Mouse (Mus musculus): ENCODE measurements around the gene Tcf19.

Gene Tcf19

DNA sequence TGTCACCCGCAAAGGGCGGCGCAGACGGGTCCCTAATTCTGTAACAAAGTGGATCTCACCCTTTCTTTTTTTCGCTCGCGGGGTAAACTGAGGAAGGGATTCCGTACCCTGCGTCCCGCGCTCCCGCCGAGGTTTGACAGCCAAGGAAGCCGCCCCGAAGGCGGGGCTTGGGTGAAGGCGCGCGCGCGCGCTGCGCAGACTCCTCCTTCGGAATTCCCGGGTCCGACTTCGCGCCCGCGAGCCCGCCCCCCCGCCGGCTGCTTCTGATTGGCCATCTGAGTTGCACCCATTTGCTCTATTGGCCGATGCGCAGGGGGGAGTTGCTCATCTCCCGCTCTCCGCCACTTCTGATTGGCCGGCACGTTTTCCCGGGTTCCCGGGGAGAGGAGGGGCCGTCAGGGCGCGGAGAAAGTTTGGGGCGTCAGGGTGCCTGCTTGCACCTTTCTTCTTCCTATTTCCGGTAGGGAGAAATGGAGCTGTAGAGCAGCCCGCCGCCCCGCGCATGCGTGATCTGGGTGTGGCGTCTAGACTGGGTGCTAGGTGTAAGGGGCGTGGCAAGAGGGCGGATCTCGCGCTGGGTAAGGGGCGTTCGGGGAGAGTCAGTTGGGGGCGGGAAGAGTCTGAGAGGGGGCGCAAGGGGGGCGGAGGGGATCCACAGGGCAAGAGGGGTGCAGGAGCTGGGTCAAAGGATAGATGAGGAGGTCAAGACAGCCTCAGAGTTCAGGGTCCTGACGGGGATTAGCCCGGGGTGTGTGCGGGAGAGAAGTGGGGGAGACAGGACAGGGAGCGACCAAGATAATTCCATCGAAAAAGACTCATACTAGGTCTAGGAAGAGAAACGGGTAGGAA lies at the start of gene Tcf19, which contains the start of gene Cchcr1:
TSS of gene Tcf19 (minus strand) at position 173 of the 849 bp plus-strand sequence.
TSS of gene Cchcr1 (plus strand) at position 449 of the 849 bp plus-strand sequence.
- peak; percentile 98 to 99 for DNase-seq (ENCODE audit: inconsistent age in 2 of 2, low spot score in 1 of 2)

DNA sequence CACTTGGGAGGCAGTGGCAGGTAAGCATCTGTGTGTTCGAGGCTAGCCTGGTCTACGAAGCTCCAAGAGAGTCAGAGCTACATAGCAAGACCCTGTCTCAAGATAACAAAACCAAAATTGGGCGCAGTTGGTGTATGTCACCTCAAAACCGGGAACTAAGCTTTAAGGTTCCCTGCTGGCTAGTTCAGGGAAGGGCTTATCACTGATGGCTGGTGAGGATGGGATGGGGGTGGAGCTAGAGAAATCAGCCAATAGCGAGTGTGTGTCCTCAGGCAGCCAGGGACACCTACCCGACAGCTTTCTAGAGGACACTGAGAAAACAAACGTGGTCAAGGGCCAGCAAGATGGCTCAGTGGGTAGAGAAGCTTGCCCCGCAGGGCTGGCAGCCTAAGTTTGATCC lies 41.6 kb upstream of the Tcf19 start:
- DNase-seq (ENCODE audit: inconsistent age in 2 of 2, low spot score in 1 of 2): no peak

DNA sequence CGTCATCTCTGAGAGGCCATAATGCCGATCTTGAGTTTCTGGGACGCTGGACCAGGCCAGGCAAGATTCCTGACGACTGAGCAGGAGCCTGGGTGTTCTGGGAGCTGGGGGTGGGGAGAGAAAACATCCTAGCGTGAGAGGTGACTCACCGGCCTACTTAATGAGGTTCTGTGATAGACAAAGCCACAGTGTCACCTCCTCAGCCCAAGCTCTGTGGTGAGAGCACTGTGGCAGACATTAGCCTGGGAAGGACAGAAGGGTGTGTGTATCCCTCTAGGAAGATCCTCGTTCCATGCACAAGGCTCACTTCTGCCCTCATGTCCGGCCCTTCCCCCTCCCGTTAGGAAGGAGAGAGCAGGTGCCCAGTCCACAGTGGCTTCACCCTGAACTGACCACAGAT lies 40.7 kb upstream of the Tcf19 start:
- DNase-seq (ENCODE audit: inconsistent age in 2 of 2, low spot score in 1 of 2): peak; percentile 36 to 61

DNA sequence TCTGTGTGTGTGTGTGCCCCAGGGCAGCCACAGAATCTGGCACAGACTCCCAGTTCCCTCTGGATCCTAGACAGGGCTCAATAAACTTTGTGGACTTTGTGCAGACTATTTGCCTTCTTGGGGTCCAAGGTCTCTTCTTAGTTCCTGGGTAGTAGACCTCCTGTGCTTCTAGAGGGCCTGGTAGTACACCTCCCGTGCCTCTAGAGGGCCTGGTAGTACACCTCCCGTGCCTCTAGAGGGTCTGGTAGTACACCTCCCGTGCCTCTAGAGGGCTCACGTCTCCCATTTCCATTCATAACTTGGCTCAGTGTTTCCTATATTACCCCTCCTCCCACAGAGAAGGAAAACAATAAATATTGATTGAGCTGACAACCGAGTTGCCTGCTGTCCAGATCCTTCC lies 40.2 kb upstream of the Tcf19 start:
- peak; percentile 53 to 79 for DNase-seq (ENCODE audit: inconsistent age in 2 of 2, low spot score in 1 of 2)

DNA sequence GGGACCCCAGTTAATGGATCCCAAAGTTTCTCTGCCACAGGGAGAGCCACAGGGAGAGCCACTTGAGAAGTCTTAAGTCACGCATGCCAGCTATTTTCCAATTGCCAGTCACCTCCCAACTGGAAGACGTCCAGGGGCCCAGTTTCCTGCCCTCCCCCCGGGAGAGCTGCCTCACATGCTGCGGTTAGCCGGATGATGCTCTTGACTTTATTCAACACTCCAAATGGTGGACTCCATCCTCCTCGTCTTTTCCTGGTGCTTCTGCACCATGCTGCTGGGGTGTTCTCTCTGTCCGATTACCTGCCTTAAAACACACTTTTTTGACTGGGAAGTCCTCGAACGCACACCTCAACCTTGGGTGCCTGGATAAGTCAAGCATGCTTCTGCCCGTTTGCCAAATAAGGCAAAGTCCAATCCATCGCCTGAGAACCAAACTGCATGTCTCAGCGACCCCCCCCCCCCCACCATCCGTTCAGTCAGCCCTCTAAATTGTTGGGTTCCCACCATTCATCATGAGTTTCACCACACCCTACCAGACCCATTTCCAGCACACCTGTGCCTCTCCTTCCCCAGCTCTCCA lies 39.7 kb upstream of the Tcf19 start:
- no peak for DNase-seq (ENCODE audit: inconsistent age in 2 of 2, low spot score in 1 of 2)

DNA sequence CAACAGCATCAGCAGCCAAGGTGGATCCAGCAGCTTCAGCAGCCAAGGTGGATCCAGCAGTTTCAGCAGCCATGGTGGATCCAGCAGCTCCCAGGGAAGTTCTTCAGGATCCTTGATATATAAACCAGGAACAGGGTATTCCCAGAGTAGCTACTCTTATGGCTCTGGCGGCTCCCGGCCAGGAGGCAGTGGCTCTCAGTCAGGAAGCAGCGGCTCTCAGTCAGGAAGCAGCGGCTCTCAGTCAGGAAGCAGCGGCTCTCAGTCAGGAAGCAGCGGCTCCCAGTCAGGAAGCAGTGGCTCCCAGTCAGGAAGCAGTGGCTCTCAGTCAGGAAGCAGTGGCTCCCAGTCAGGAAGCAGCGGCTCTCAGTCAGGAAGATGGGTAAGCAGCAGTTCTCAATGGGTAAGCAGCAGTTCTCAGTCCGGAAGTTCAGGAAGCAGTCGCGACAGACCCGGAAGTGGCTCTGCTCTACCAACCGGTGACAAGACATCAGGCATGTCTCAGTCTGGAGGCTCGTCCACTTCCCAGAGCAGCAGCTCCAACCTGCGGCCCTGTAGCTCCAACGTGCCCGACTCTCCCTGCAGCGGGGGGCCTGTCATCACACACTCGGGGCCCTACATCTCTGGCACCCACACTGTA lies 38.3 kb upstream of the Tcf19 start:
- DNase-seq (ENCODE audit: inconsistent age in 2 of 2, low spot score in 1 of 2): no peak

- DNase-seq (ENCODE audit: inconsistent age in 2 of 2, low spot score in 1 of 2): no peak
Measured at GRCm38 (mm10) chr17:35554321-35554720, 37.7 kb upstream of the Tcf19 start.

DNA sequence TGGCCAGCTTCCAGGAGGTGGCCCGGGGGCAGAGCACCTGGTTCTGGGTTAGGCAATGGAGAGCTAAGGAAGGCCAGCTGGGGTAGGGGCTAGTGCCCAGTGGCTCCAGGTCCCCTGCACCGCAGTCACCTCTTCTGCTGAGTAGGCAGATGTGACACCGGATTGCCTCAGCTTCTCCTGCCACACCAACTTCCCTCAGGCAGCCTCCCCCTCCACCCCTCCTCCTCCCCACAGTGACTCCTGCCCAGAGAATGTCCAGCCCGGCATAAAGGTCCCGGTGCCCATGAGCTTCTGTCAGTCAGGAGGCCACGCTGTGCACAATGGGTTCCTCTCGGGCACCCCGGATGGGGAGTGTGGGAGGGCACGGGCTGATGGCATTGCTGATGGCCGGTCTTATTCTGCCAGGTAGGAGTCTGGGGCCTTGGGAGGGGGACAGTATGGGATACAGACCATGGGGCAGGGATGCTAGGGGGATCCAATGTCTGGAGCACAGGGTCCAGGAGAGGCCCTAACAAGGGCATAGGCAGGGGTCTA lies 35.3 kb upstream of the Tcf19 start, which contains the start of gene Cdsn:
TSS of gene Cdsn (plus strand) at position 248 of the 534 bp plus-strand sequence.
- peak; percentile 39 to 69 for DNase-seq (ENCODE audit: inconsistent age in 2 of 2, low spot score in 1 of 2)

- DNase-seq (ENCODE audit: inconsistent age in 2 of 2, low spot score in 1 of 2): peak in 1 of 2 experiments; percentile 58
Measured at GRCm38 (mm10) chr17:35550871-35551270, 34.2 kb upstream of the Tcf19 start.

DNA sequence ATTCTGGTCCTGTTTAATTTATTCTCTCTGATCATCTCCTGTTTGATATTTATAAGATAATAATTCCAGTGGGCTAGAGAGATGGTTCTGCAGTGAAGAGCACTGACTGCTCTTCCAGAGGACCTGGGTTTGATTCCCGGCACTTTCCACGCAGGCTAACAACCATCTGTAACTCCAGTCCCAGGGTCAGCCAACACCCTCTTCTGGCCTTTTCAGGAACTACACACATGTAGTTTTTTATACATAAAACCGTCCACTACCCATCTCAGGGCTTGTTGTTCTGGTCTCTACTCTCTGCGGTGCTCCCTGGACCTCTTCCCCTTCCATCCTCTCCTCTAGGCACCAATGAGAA lies 33.5 kb upstream of the Tcf19 start:
- no peak for DNase-seq (ENCODE audit: inconsistent age in 2 of 2, low spot score in 1 of 2)

GRCm38 (mm10) chr17:35549437-35550142 lies 33.0 kb upstream of the Tcf19 start:
- DNase-seq (ENCODE audit: inconsistent age in 2 of 2, low spot score in 1 of 2): peak; percentile 85 to 94

DNA sequence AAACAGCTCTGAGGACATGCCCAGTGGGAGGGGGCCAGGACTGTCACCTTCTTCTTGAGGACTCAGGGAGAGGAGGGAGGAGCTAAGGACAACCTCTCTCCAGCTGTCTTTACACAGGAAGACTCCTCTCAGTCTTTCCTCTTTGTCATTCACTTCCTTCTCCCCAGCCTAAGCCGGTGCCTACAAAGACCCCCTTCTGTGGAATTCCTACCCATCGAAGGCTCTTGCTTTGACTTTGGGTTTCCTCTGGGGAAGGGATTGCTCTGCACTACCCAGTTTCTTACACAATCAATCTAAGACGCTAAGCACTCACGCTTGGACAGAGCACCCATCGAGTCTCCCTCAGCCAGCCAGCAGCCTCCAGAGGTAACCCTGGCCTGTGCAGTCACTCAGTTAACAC lies 32.0 kb upstream of the Tcf19 start:
- no peak for DNase-seq (ENCODE audit: inconsistent age in 2 of 2, low spot score in 1 of 2)

DNA sequence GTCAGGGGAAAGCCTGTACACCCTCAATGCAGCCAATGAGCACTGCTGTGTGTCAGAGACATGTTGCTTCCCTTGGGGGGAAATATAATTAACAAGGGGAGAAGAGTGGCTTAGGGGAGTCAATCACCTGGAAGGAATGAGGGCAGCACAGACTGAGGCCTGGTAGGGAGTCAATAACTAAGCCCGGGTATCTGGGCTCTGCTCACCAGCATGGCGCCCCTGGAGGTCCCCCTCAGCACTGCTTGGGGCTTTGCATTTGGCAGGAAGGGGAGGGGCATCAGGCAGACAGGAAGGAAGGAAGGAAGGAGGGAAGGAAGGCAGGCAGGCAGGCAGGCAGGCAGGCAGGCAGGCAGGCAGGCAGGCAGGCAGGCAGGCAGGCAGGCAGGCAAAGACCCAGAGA lies 30.8 kb upstream of the Tcf19 start:
- no peak for DNase-seq (ENCODE audit: inconsistent age in 2 of 2, low spot score in 1 of 2)

DNA sequence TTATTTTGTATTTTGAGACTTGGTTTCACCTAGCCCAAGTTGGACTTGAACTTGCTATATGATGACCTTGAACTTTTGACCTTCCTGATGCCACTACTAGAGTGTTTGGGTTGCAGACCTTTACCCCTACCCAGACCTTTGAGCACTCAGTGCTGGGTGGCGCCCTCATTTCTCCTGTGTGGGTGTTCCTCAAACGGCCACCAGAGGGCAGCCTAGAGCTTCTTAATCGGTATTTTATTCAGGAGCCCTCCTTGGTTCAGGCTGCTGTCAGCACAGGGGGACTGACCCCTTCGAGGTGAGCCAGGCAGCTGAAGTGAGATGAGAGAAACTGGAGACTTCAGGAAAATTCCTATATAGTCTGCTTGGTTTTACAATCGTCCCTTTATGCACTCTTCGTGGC lies 28.1 kb upstream of the Tcf19 start:
- DNase-seq (ENCODE audit: inconsistent age in 2 of 2, low spot score in 1 of 2): peak; percentile 38 to 83

GRCm38 (mm10) chr17:35544001-35544400 lies 27.4 kb upstream of the Tcf19 start:
- no peak for DNase-seq (ENCODE audit: inconsistent age in 2 of 2, low spot score in 1 of 2)

- DNase-seq (ENCODE audit: inconsistent age in 2 of 2, low spot score in 1 of 2): no peak
Measured at GRCm38 (mm10) chr17:35543412-35543861, 26.8 kb upstream of the Tcf19 start.

GRCm38 (mm10) chr17:35542761-35543411 lies 26.3 kb upstream of the Tcf19 start:
- DNase-seq (ENCODE audit: inconsistent age in 2 of 2, low spot score in 1 of 2): no peak

GRCm38 (mm10) chr17:35539540-35539939 lies 22.9 kb upstream of the Tcf19 start:
- DNase-seq (ENCODE audit: inconsistent age in 2 of 2, low spot score in 1 of 2): no peak

DNA sequence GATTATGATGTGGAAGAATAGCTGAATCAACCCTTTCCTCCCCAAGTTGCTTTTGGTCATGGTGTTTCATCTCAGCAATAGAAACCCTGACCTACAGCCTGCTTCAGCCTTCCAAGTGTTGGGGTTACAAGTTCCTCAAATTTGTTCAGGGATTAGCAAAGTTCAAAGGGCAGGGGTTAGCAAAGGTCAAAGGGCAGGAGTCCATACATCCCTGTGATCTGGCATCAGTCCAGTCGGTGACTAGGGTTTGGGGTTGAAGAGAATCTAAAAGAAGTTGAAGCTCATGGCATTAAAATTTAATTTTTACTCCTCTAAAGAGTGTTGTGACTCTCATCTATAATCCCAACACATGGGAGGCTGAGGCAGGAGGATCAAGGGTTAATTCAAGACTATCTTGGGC lies 21.9 kb upstream of the Tcf19 start:
- no peak for DNase-seq (ENCODE audit: inconsistent age in 2 of 2, low spot score in 1 of 2)

GRCm38 (mm10) chr17:35537421-35537820 lies 20.8 kb upstream of the Tcf19 start:
- DNase-seq (ENCODE audit: inconsistent age in 2 of 2, low spot score in 1 of 2): no peak

Measured in adrenal gland, adult (tissue).